Mouse (Mus musculus) forebrain, embryonic 12.5 days (tissue): Measurements from ENCODE around the gene Slc31a1. TPM values are rescaled to one million over a fixed set of nuclear protein-coding genes. Genes with fewer than 3 reads are reported as not detected.

Experiments
- ATAC-seq: fragments of 200-750 bp; cut with Nextera tagmentation; 2 replicates; pipeline ENCODE4 v1.8.0; 2017; ENCODE audit warnings: moderate TSS enrichment; ENCODE audit not compliant: low FRiP score
- H3K27ac ChIP-seq: fragments of 300-500 bp; sonication (generic); 2 replicates; pipeline ENCODE4 v1.5.1; 2016; ENCODE audit warnings: mild to moderate bottlenecking
- H3K27me3 ChIP-seq: fragments of 300-500 bp; sonication (generic); 2 replicates; pipeline ENCODE4 v1.6.1; 2016; ENCODE audit warnings: mild to moderate bottlenecking
- H3K36me3 ChIP-seq: fragments of 300-500 bp; sonication (generic); replicated peaks from 2 replicates; pipeline ENCODE4 v1.6.1; 2016; ENCODE audit warnings: mild to moderate bottlenecking
- H3K4me1 ChIP-seq: fragments of 300-500 bp; sonication (generic); 2 replicates; pipeline ENCODE4 v1.6.1; 2016
- H3K4me2 ChIP-seq: fragments of 300-500 bp; sonication (generic); 2 replicates; pipeline ENCODE4 v1.6.1; 2016; ENCODE audit warnings: mild to moderate bottlenecking, moderate library complexity
- H3K4me3 ChIP-seq: fragments of 300-500 bp; sonication (generic); replicated peaks from 2 replicates; pipeline ENCODE4 v1.5.1; 2016; ENCODE audit warnings: mild to moderate bottlenecking
- H3K9ac ChIP-seq: fragments of 300-500 bp; sonication (generic); 2 replicates; pipeline ENCODE4 v1.6.1; 2016; ENCODE audit warnings: mild to moderate bottlenecking
- H3K9me3 ChIP-seq: fragments of 300-500 bp; sonication (generic); 2 replicates; pipeline ENCODE4 v1.6.1; 2016
- WGBS: fragments of 180-500 bp; shearing (Covaris S2); methylation state at CpG from one replicate; pipeline ENCODE4 v1.1.7; 2016; 5-methylcytosine and 5-hydroxymethylcytosine counted together
- polyA plus RNA-seq: library from polyadenylated mRNA; unstranded; fragments of >200 nt; fragmentation: Nextera tagmentation; extraction: Ambion mirVana; gene quantifications from 2 replicates; pipeline ENCODE4 v1.2.1, GENCODE M21; 2016

Gene Slc31a1
- polyA plus RNA-seq, 1 experiment from 2014 or later: 48.7 TPM

DNA sequence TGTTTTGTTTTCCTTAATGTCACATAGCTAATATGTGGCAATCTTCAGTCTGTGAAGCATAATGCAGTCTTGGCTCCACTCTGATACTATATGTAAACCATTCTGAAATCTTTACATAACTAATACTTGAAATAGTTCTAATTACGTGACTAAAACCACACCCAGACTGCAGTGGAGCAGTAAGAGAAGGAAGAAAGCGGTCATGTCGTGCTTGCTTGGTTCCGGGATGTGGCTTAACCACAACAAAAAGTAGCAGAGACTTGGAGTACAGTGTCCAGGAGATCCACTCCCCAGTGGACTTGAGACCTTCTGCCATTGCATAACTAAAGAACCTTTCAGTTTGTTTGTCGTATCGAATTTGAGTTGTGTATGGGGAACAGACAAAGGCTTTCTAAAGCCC lies 7.1 kb downstream of the Slc31a1 start:
- Histone ChIP-seq H3K36me3 (0 out of 2 replicates have a peak, but pooled peaks cover 4% of the 10 kb centered on the region), H3K27ac (no peak overlapping the region), H3K9ac (no peak overlapping the region), H3K9me3 (no peaks in the 10 kb centered on the region), H3K27me3 (no peaks in the 10 kb centered on the region), H3K4me3 (no peak overlapping the region), H3K4me1 (no peaks in the 10 kb centered on the region; the same call in 1 of the 2 replicates), H3K4me2 (no peak overlapping the region)
- WGBS: 92% methylated on average over 6 of the region's 6 CpGs
- ATAC-seq: no peak

DNA sequence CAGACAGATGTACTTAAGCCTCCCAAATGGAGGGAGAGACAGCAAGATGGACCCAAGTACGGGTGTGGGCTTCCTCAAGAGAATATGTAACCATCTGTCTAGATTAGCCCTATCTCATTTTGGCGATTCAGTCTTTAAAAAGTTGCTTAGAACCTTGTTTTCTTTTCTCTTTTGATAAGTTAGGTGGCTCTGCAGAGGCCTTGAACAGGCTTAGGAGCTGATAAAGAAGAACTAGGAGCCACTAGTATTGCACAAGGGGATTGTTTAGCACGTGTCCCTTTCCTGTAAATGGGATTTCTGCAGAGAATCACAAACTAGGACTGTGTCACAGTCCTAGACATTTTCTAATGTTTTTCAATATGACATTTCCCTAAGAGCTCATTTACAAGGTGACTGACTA lies 8.6 kb downstream of the Slc31a1 start:
- Histone ChIP-seq H3K27me3 (no peaks in the 10 kb centered on the region), H3K4me1 (no peaks in the 10 kb centered on the region; the same call in 1 of the 2 replicates), H3K27ac (no peak overlapping the region), H3K9ac (no peak overlapping the region), H3K4me2 (no peak overlapping the region), H3K4me3 (no peak overlapping the region), H3K36me3 (0 out of 2 replicates have a peak, but pooled peaks cover 4% of the 10 kb centered on the region), H3K9me3 (no peaks in the 10 kb centered on the region)
- ATAC-seq: no peak
- 86% methylated on average over 3 of the region's 3 CpGs for WGBS

DNA sequence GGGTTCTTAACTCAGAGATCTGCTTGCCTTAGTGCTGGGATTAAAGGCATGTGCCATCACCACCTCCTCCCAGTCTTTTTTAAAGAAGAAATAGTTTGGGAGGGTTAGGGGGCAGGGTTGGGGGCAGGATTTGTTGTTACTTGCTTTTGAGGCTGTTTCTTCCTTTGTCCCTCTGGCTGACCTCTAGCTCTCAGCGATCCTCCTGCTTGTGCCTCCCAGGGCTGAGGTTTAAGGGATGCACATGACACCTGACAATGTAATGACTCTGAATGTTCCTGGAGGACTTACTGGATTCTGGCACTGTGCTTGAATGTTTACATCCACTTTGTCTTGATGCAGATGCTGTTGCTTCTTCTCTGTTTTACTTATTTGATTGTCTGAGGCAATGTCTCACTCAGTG lies 11.9 kb downstream of the Slc31a1 start:
- no peaks in the 10 kb centered on the region for H3K27me3 ChIP-seq
- ATAC-seq: no peak

DNA sequence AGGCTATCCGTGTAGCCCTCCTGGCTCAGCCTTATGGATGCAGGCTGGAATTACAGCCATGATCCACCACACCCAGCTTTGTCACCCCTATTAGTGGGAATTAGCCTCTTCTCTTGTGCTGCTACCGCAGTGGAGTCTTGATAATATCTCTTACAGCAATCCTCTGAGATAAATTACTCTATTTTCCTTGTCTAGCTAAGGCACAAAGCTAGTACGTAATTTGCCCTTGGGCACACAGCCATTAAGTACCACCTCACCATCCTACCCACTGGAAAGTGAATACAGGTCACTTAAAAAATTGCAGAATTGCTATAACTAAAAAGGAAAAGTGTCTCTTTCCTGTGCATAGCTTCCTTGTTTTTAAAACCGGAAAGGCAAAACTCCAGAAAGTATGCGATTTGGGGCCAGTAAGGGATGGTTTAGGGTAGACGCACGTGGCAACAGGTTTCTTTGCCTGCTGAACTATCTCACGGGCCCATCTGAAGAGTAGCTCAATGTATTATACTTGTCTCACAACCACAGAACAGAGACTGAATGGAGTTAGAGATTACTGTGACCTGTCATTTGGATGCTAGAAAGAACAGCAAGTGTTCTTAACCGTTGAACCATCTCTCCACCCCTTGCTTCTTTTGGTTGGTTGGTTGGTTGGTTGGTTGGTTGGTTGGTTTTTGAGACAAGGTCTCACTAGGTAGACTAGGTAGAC lies 12.4 kb downstream of the Slc31a1 start:
- no peak for ATAC-seq
- 86% methylated on average over 9 of the region's 9 CpGs for WGBS
- H3K27ac ChIP-seq: no peak overlapping the region
- H3K36me3 ChIP-seq: 0 out of 2 replicates have a peak, but pooled peaks cover 4% of the 10 kb centered on the region
- no peak overlapping the region for H3K4me3 ChIP-seq
- H3K4me2 ChIP-seq: no peak overlapping the region
- H3K4me1 ChIP-seq: no peaks in the 10 kb centered on the region; the same call in 1 of the 2 replicates
- H3K9ac ChIP-seq: no peak overlapping the region
- H3K9me3 ChIP-seq: no peaks in the 10 kb centered on the region
- no peaks in the 10 kb centered on the region for H3K27me3 ChIP-seq

More for the DNA sequence above, 11.9 kb downstream of the Slc31a1 start:
- Histone ChIP-seq H3K9me3 (no peaks in the 10 kb centered on the region), H3K4me1 (no peaks in the 10 kb centered on the region; the same call in 1 of the 2 replicates), H3K9ac (no peak overlapping the region), H3K4me2 (no peak overlapping the region), H3K27ac (no peak overlapping the region), H3K36me3 (0 out of 2 replicates have a peak, but pooled peaks cover 4% of the 10 kb centered on the region), H3K4me3 (no peak overlapping the region)
- 5% methylated on average over 1 of the region's 1 CpGs for WGBS

DNA sequence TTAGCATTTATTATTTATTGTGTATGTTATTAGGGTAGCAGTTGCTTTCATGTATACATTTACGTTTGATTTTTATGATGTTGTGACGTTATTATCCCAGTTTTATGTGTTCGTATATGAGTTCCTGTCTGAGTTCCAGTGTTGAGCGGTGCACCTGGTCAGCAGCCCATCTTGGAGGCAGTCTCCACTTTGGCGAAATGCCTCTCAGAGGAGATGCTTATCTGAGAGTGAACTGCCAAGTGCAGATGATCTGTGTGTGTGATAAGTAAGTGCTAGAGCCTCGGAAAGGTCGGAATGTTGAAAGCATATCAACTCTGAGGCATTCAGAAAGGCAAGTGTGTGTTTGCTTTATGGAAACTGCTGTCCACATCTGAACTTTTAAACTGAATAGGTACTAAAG lies 13.1 kb downstream of the Slc31a1 start:
- H3K9me3 ChIP-seq: no peaks in the 10 kb centered on the region
- H3K4me3 ChIP-seq: no peak overlapping the region
- H3K27ac ChIP-seq: no peak overlapping the region
- 91% methylated on average over 7 of the region's 7 CpGs for WGBS
- no peak for ATAC-seq
- 0 out of 2 replicates have a peak, but pooled peaks cover 4% of the 10 kb centered on the region for H3K36me3 ChIP-seq
- H3K4me2 ChIP-seq: no peak overlapping the region
- peaks cover 3% of the 10 kb centered on the region for H3K4me1 ChIP-seq
- no peaks in the 10 kb centered on the region for H3K27me3 ChIP-seq
- no peak overlapping the region for H3K9ac ChIP-seq

DNA sequence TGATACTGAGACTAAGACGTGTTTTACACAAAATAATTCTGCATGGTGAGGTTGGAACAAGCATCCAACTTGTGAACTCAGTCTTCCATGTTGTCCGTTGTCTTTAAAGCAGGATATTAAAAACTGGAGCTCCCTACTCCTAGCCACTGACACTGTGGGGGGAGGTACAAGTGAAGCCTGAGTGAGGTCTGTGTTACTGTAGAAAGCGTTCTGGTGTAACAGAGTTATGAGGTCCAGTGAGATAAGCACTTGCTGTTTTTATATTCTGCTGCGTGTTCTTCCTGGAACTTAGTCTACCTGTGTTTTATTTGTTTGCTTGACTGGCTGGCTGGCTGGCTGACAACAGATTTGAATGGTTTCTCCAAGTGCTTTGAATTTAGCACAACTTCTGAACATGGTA lies 13.8 kb downstream of the Slc31a1 start:
- Histone ChIP-seq H3K4me1 (peaks cover 10% of the 10 kb centered on the region), H3K4me2 (no peak overlapping the region), H3K9ac (no peak overlapping the region), H3K27ac (no peak overlapping the region), H3K9me3 (no peaks in the 10 kb centered on the region), H3K36me3 (0 out of 2 replicates have a peak, but pooled peaks cover 4% of the 10 kb centered on the region), H3K27me3 (no peaks in the 10 kb centered on the region), H3K4me3 (no peak overlapping the region)
- WGBS: 91% methylated on average over 4 of the region's 4 CpGs
- no peak for ATAC-seq

DNA sequence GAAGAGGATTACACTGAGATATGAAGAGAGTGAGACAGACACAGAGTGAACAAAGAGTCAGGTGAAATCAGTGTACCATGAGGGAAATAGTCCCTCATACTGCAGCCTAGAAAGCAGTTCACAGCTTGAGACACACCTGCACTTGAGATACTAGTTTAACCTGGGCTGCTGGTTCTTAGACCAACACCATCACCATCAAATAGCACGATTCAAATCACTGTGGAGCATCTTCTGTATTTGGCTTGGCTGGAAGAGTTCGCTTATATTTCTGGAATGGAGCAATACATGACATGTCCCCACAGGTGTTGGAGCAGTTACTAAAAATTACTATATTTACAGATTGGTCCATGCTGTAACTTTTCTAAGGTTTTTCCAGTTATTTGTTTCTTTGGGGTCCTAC lies 15.6 kb downstream of the Slc31a1 start:
- ATAC-seq: no peak
- Histone ChIP-seq H3K27me3 (no peaks in the 10 kb centered on the region), H3K4me2 (no peak overlapping the region), H3K36me3 (no peaks in the 10 kb centered on the region), H3K27ac (no peak overlapping the region), H3K4me3 (no peak overlapping the region), H3K9ac (no peak overlapping the region), H3K9me3 (no peaks in the 10 kb centered on the region), H3K4me1 (peaks cover 10% of the 10 kb centered on the region)
- WGBS: 90% methylated on average over 2 of the region's 2 CpGs

DNA sequence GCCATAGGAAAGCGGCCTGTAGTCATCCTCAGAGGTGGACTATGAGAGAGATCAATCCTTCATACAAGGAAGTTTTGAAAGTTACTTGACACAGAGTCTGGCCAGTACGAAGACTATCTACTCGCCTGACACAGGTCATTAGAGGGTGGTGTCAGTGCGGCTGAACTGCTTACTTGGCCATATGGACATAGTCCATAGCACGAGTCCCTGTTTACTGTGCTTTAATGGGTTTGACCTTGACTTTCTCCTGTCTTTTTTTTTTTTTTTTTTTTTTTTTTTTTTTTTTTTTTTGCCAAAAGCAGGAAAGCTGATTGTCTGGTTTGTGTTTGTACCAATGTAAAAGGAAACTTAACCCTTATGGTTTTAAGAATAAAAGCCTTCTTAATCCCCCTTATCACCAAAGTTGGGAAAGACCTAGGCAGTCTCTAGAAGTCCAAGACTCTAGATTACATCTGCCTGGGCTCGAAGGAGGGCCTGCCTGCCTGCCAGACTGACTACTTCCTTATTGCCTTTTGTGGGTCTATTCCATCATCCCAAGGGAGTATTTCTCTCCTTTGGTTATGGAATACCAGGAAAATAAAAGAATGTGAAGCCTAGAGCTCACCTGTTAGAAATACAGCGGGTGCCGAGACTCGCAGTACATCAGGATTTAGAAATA lies 19.3 kb downstream of the Slc31a1 start:
- no peak overlapping the region for H3K4me3 ChIP-seq
- H3K9me3 ChIP-seq: no peaks in the 10 kb centered on the region
- no peak for ATAC-seq
- H3K4me2 ChIP-seq: no peak overlapping the region
- H3K27ac ChIP-seq: no peak overlapping the region
- H3K9ac ChIP-seq: no peak overlapping the region
- 95% methylated on average over 9 of the region's 9 CpGs for WGBS
- no peaks in the 10 kb centered on the region for H3K36me3 ChIP-seq
- H3K4me1 ChIP-seq: peaks cover 10% of the 10 kb centered on the region; the same call in 1 of the 2 replicates
- no peaks in the 10 kb centered on the region for H3K27me3 ChIP-seq

DNA sequence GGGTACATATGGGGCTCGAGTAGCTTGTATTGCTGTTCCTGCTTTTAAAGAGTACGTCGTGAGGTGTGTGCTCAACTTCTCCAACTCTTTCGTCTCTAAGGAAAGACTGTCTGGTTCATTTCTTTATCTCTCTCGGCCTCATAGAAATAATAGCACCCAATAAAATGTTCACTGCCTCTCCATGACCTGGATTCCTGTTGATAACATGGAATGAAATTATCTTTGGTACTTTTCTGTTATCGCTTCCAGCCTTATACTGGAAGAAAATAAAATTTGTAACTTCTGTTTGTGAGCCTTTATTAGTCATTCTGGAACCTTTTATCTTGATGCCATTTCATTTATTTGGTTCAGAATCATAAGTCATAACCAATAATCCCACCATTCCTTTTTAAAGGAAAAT lies 22.7 kb downstream of the Slc31a1 start:
- Histone ChIP-seq H3K4me1 (peaks cover 10% of the 10 kb centered on the region; the same call in 1 of the 2 replicates), H3K4me3 (no peak overlapping the region), H3K27me3 (no peaks in the 10 kb centered on the region), H3K9ac (no peak overlapping the region), H3K36me3 (peaks cover 10% of the 10 kb centered on the region), H3K27ac (no peak overlapping the region), H3K9me3 (no peaks in the 10 kb centered on the region), H3K4me2 (no peak overlapping the region)
- no peak for ATAC-seq
- WGBS: 89% methylated on average over 6 of the region's 6 CpGs

DNA sequence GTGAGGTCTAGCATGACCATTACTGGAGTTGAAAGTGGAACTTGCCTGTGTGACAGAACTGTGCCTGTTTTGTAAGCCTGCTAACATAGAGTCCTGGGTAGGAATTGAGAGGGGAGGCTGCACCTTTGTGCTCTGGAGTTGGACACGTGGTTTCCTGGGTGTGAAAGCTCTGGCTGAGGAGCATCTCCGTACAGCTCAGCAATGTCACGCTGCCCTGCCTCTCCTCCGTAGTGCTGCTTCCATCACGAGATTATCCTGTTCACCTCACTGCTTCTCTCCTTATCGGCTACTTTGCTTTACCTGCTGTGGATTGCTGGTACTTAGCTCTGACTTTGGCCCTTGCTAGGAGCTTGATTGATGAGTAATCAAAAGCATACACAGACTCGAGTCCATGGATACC lies 23.2 kb downstream of the Slc31a1 start:
- Histone ChIP-seq H3K27me3 (no peaks in the 10 kb centered on the region), H3K9me3 (no peaks in the 10 kb centered on the region), H3K4me3 (no peak overlapping the region), H3K4me1 (peaks cover 6% of the 10 kb centered on the region; the same call in 1 of the 2 replicates), H3K36me3 (peaks cover 15% of the 10 kb centered on the region), H3K27ac (no peak overlapping the region), H3K4me2 (no peak overlapping the region), H3K9ac (no peak overlapping the region)
- no peak for ATAC-seq
- 87% methylated on average over 7 of the region's 7 CpGs for WGBS

DNA sequence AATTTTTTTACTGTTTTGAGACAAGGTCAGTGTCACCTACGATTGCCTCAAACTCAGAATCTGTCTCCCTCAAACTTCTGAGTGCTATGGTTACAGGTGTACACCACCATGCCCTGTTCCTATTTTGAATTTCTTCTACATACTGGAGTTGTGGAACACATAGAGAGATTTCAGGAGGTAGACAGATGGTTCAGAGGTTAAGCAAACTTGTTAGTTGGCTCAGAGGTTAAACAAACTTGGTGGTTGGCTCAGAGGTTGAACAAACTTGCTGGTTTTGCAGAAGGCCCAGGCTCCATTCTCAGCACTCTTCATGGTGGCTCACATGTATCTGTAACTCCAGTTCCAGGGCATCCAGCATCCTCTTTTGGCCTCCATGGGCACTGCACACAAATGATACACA lies 23.6 kb downstream of the Slc31a1 start:
- H3K27ac ChIP-seq: no peak overlapping the region
- no peak for ATAC-seq

DNA sequence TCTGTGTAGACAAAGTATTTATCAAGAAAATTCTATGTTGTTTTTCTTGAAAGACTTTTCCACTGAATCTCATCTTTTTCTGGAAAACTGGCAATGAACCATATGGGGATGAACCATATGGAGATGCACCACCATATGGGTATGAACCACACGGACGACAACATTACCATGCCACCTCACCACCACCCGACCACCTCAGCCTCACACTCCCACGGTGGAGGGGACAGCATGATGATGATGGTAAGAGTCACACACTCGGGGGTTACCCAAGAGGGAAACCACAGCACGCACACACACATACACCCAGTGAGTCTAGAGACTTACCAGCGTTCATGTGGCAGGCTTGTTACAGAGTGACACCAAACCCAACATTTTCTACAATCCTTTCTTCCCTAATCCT lies 24.9 kb downstream of the Slc31a1 start:
- H3K27ac ChIP-seq: no peak overlapping the region
- ATAC-seq: no peak
- 87% methylated on average over 7 of the region's 7 CpGs for WGBS
- no peak overlapping the region for H3K4me2 ChIP-seq
- no peaks in the 10 kb centered on the region for H3K27me3 ChIP-seq
- H3K9me3 ChIP-seq: no peaks in the 10 kb centered on the region
- no peaks in the 10 kb centered on the region for H3K4me1 ChIP-seq
- peaks cover 28% of the 10 kb centered on the region for H3K36me3 ChIP-seq
- no peak overlapping the region for H3K9ac ChIP-seq
- no peak overlapping the region for H3K4me3 ChIP-seq

More for the DNA sequence above, 23.6 kb downstream of the Slc31a1 start:
- 97% methylated on average over 1 of the region's 1 CpGs for WGBS
- Histone ChIP-seq H3K9me3 (no peaks in the 10 kb centered on the region), H3K9ac (no peak overlapping the region), H3K27me3 (no peaks in the 10 kb centered on the region), H3K4me3 (no peak overlapping the region), H3K4me1 (peaks cover 2% of the 10 kb centered on the region; the same call in 1 of the 2 replicates), H3K4me2 (no peak overlapping the region), H3K36me3 (peaks cover 18% of the 10 kb centered on the region)
